Mouse (Mus musculus) embryonic facial prominence, embryonic 14.5 days (tissue): ENCODE results near the gene Fyn. TPM values are rescaled to one million over a fixed set of nuclear protein-coding genes. Genes with fewer than 3 reads are reported as not detected.

Experiments
- ATAC-seq: fragments of 200-750 bp; cut with Nextera tagmentation; 2 replicates; pipeline ENCODE4 v1.8.0; 2017; ENCODE audit warnings: low read depth, moderate number of reproducible peaks, moderate TSS enrichment
- DNase-seq: peaks from one replicate; pipeline ENCODE4 v3.0.0-alpha.2; 2015; ENCODE audit warnings: low spot score
- H3K27ac ChIP-seq: fragments of 300-500 bp; sonication (generic); replicated peaks from 2 replicates; pipeline ENCODE4 v1.5.1; 2014; ENCODE audit warnings: low read depth, mild to moderate bottlenecking, low read length, moderate library complexity
- H3K27me3 ChIP-seq: fragments of 300-500 bp; sonication (generic); replicated peaks from 2 replicates; pipeline ENCODE4 v1.6.1; 2014; ENCODE audit warnings: low read length; ENCODE audit not compliant: control insufficient read depth, insufficient read depth
- H3K36me3 ChIP-seq: fragments of 300-500 bp; sonication (generic); 2 replicates; pipeline ENCODE4 v1.6.1; 2014; ENCODE audit warnings: low read length, mixed read lengths; ENCODE audit not compliant: control insufficient read depth, insufficient read depth
- H3K4me1 ChIP-seq: fragments of 300-500 bp; sonication (generic); 2 replicates; pipeline ENCODE4 v1.6.1; 2014; ENCODE audit warnings: antibody characterized with exemption, low read length; ENCODE audit not compliant: control insufficient read depth, insufficient read depth
- H3K4me2 ChIP-seq: fragments of 300-500 bp; sonication (generic); 2 replicates; pipeline ENCODE4 v1.6.1; 2014; ENCODE audit warnings: low read depth, mild to moderate bottlenecking, low read length, moderate library complexity, mixed read lengths
- H3K4me3 ChIP-seq: fragments of 300-500 bp; sonication (generic); 2 replicates; pipeline ENCODE4 v1.5.1; 2014; ENCODE audit warnings: low read depth, mild to moderate bottlenecking, low read length
- H3K9ac ChIP-seq: fragments of 300-500 bp; sonication (generic); 2 replicates; pipeline ENCODE4 v1.6.1; 2014; ENCODE audit warnings: low read depth, mild to moderate bottlenecking, low read length, moderate library complexity, mixed read lengths
- H3K9me3 ChIP-seq: fragments of 300-500 bp; sonication (generic); 2 replicates; pipeline ENCODE4 v1.6.1; 2016; ENCODE audit warnings: low read length; ENCODE audit not compliant: control insufficient read depth
- WGBS: fragments of 180-500 bp; shearing (Covaris S2); extraction: QIAGEN DNeasy Blood & Tissue Kit; methylation state at CpG from one replicate; pipeline ENCODE4 v1.1.7; 2014; 5-methylcytosine and 5-hydroxymethylcytosine counted together
- polyA plus RNA-seq: library from polyadenylated mRNA; unstranded; fragments of >200 nt; fragmentation: Nextera tagmentation; extraction: Ambion mirVana; gene quantifications from 2 replicates; pipeline ENCODE4 v1.2.1, GENCODE M21; 2014

The Fyn gene
- polyA plus RNA-seq, 1 experiment from 2014 or later = 60.8 TPM

DNA sequence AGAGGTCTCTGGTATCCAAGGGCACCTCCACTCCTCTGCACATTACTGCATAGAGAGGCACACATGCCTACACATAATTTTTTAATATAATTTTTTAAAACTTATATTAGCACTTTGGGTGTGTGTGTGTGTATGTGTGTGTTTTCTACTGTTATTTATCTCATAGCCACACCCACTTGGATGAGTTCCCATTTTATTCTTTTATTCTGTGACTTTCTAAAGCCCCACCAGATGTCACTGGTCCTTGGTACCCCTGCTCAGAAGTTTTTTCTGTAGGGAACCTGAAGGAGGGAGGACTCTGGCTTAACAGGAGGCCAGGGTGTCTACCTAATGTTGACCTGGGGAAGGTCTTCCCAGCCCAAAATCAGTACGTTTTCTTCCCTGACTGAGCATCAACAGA lies 152.7 kb downstream of the Fyn start:
- Histone ChIP-seq H3K4me1 (peaks cover 36% of the 10 kb centered on the region), H3K27ac (no peak overlapping the region), H3K4me2 (no peak overlapping the region), H3K4me3 (no peak overlapping the region), H3K27me3 (no peaks in the 10 kb centered on the region), H3K9me3 (no peaks in the 10 kb centered on the region), H3K9ac (no peak overlapping the region), H3K36me3 (peaks cover 21% of the 10 kb centered on the region)
- DNase-seq (no peak), ATAC-seq (no peak)
- 64% methylated on average over 1 of the region's 1 CpGs for WGBS

DNA sequence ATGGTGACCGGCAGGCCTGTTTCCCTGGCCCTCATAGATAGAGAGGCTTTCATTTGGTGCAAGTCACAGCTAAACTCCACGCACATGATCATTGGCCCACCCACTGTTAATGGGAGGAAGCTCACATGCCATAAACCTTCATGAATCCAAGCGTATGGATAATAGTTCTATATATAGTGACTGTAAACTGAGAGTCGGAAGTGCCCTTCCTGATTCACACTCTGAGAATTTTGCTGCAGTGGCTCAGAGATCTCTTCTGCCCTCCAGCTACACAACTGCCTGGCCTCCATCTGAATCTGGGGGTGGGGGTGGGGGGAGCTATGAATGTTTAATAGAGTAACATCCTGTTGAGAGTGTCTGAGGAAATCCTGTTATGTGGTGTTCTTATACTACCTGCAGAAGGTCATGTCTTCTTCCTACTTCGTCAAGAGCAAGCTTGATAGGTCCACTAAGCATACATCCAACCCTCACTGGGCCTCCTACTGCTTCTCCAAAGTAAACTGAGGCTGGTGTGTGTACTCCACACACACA lies 153.3 kb downstream of the Fyn start:
- ATAC-seq = no peak
- 57% methylated on average over 5 of the region's 5 CpGs for WGBS
- 0 out of 2 replicates have a peak overlapping the region, but pooled peaks have one; percentile 72 for H3K27ac ChIP-seq

DNA sequence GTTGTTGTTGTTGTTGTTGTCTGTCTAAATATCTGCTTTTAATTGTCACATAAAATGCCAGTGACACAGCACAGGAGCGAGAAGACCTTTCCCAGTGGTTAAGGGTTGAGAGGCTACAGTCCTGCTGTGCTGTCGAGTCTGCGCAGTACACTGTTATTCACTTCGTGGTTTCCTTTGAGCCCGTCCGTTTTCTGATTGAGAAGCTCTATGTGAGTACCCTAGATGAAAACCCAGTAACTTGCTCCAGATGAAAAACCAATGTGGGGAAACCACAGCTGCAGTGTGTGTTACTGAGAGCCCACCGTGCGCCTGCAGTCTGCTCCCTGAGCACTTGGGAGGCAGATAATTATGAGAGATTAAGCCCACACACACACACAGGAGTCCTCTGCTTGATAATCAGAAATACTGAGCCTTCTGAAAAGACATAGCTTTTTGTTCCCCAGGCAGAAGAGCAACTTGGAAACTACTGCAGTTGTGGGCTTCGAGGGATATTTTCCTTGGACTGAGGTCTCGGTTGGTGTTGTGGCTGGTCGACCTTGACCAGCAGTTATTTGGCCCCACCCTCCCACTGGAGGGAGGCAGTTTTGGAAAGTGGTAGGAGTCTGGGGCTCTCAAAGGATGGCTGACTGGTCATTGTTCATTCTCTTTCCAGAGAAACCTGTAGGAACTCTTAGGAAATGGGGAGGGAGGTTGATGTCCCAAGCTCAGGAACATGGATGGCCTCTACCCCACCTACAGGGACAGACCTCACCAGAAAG lies 154.4 kb downstream of the Fyn start:
- no peaks in the 10 kb centered on the region for H3K27me3 ChIP-seq
- peak; percentile 82 for DNase-seq
- H3K9ac ChIP-seq = peak overlapping the region; percentile 19; the same call in 1 of the 2 replicates
- peak overlapping the region; percentile 72 for H3K27ac ChIP-seq
- peaks cover 50% of the 10 kb centered on the region for H3K4me1 ChIP-seq
- H3K4me3 ChIP-seq = no peak overlapping the region
- peak; percentile 28; the same call in 1 of the 2 replicates for ATAC-seq
- no peak overlapping the region for H3K4me2 ChIP-seq
- no peaks in the 10 kb centered on the region for H3K9me3 ChIP-seq
- peaks cover 21% of the 10 kb centered on the region; the same call in 1 of the 2 replicates for H3K36me3 ChIP-seq
- 42% methylated on average over 11 of the region's 11 CpGs for WGBS

More for the DNA sequence above, 153.3 kb downstream of the Fyn start:
- Histone ChIP-seq H3K4me3 (no peak overlapping the region), H3K4me1 (peaks cover 40% of the 10 kb centered on the region), H3K4me2 (no peak overlapping the region), H3K27me3 (no peaks in the 10 kb centered on the region), H3K9me3 (no peaks in the 10 kb centered on the region), H3K36me3 (peaks cover 21% of the 10 kb centered on the region; the same call in 1 of the 2 replicates), H3K9ac (no peak overlapping the region)
- DNase-seq = peak; percentile 36

DNA sequence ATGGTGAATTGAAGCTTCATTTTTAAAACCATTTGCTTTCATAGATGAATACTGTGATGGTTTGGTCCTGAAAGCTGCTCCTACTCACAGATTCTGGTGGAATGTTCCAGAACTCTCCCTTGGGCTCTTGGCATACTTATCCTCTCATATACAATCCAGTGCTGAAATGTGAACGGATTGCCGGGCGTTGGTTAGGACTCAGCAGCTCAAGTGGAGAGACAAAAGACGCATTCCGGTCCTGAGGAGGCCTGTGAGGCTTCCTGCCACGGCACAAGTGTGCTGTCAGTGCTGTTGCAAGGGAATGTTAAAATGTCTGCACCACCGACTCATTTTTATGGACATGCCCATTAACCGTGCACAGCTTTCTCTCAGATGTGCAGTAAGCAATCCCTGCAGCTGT lies 155.7 kb downstream of the Fyn start:
- 48% methylated on average over 8 of the region's 8 CpGs for WGBS
- H3K9ac ChIP-seq = no peak overlapping the region
- H3K4me3 ChIP-seq = no peak overlapping the region
- no peaks in the 10 kb centered on the region for H3K27me3 ChIP-seq
- DNase-seq (peak; percentile 42), ATAC-seq (no peak)
- H3K4me1 ChIP-seq = peaks cover 50% of the 10 kb centered on the region
- no peak overlapping the region for H3K4me2 ChIP-seq
- no peak overlapping the region for H3K27ac ChIP-seq
- peaks cover 26% of the 10 kb centered on the region; the same call in 1 of the 2 replicates for H3K36me3 ChIP-seq
- H3K9me3 ChIP-seq = no peaks in the 10 kb centered on the region

GRCm38 (mm10) chr10:39525431-39525830 lies 156.8 kb downstream of the Fyn start:
- no peak overlapping the region for H3K27ac ChIP-seq
- no peaks in the 10 kb centered on the region for H3K9me3 ChIP-seq
- no peak for ATAC-seq
- no peaks in the 10 kb centered on the region for H3K27me3 ChIP-seq
- no peak for DNase-seq
- no peak overlapping the region for H3K9ac ChIP-seq
- H3K4me3 ChIP-seq = no peak overlapping the region
- peaks cover 47% of the 10 kb centered on the region for H3K4me1 ChIP-seq
- WGBS = 85% methylated on average over 13 of the region's 13 CpGs
- H3K36me3 ChIP-seq = peaks cover 26% of the 10 kb centered on the region; the same call in 1 of the 2 replicates
- no peak overlapping the region for H3K4me2 ChIP-seq

DNA sequence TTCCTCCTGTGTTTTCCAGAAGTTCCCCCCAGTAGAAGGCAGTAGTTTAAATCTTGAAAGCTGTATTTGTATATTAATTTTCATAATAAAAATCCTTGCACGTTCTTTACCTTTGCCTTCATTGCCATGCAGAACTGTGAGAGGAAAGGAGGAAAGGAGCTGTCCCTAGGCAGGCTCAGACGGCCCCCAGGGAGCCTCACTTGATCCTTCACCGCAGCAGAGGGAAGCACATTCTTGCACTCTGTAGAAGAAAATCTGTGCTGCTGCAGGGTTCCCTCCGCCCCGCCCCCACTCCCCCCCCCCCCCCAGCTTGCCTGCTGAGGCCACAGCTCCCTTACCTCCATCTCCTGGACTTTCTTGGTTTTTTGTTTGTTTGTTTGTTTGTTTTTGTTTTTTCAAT lies 158.5 kb downstream of the Fyn start:
- Histone ChIP-seq H3K9ac (no peak overlapping the region), H3K27me3 (no peaks in the 10 kb centered on the region), H3K27ac (no peak overlapping the region), H3K4me1 (peaks cover 43% of the 10 kb centered on the region), H3K4me2 (no peak overlapping the region), H3K9me3 (no peaks in the 10 kb centered on the region), H3K36me3 (peaks cover 26% of the 10 kb centered on the region; the same call in 1 of the 2 replicates), H3K4me3 (no peak overlapping the region)
- ATAC-seq (no peak), DNase-seq (peak; percentile 47)
- WGBS = 27% methylated on average over 3 of the region's 5 CpGs

DNA sequence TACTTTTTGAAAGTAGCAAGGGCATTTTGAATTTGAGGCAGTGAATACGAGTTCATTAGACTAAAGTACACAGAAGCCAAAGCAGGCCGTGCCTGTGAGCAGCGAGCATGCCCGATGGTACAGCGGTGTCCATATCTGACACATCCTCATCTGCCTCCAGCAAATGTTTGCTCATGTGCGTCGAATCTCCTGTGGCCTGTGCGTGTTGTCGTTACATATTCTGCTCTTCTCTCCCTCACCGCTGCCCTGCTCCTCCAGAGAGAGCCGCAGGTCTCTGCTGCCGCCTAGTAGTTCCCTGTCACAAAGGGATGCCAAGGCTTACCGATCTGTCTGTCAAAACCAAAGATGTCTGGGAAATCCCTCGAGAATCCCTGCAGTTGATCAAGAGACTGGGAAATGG lies 160.5 kb downstream of the Fyn start:
- no peak overlapping the region for H3K4me2 ChIP-seq
- 78% methylated on average over 14 of the region's 14 CpGs for WGBS
- no peaks in the 10 kb centered on the region for H3K9me3 ChIP-seq
- peaks cover 18% of the 10 kb centered on the region; the same call in 1 of the 2 replicates for H3K36me3 ChIP-seq
- no peak overlapping the region for H3K27ac ChIP-seq
- no peak for DNase-seq
- peaks cover 44% of the 10 kb centered on the region for H3K4me1 ChIP-seq
- no peak overlapping the region for H3K4me3 ChIP-seq
- H3K9ac ChIP-seq = no peak overlapping the region
- ATAC-seq = no peak
- no peaks in the 10 kb centered on the region for H3K27me3 ChIP-seq

DNA sequence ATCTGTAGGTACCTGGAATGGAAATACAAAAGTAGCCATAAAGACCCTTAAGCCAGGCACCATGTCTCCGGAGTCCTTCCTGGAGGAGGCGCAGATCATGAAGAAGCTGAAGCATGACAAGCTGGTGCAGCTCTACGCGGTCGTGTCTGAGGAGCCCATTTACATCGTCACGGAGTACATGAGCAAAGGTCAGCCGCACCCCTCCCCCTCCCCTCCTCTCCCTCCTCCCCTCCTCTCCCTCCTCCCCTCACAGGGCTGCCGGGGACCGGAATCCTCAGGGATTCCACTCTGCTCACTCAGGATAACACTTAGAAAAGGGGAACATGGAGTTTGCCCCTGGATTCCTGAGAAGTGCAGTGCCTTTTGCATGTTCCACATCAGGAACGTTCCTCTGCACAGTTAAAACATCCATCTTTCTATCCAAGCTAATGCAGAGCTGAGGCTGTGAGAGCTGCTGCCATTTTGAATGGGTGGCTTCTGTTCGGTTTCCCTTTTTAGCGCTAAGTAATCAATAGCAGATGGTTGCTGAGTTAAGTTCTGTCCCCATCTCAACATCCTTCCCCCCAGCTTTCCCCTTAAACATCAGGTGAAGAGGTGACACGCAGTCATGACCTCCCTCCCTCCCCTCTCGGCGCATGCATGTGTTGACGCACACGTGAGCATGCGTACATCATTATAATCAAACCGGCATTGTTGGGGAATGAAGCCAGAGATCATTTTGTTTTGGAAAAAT lies 163.5 kb downstream of the Fyn start:
- peaks cover 57% of the 10 kb centered on the region for H3K4me1 ChIP-seq
- peak overlapping the region; percentile 42 for H3K4me2 ChIP-seq
- H3K9me3 ChIP-seq = no peaks in the 10 kb centered on the region
- H3K4me3 ChIP-seq = no peak overlapping the region
- peak overlapping the region; percentile 74 for H3K27ac ChIP-seq
- peaks cover 9% of the 10 kb centered on the region; the same call in 1 of the 2 replicates for H3K36me3 ChIP-seq
- DNase-seq = peak; percentile 72
- ATAC-seq = no peak
- H3K9ac ChIP-seq = 0 out of 2 replicates have a peak overlapping the region, but pooled peaks have one; percentile 10
- no peaks in the 10 kb centered on the region for H3K27me3 ChIP-seq
- 30% methylated on average over 17 of the region's 20 CpGs for WGBS
